Mouse (Mus musculus) urinary bladder, postnatal 10 days (tissue): Measurements from ENCODE around the gene Mtpn.

Source experiments
- DNase-seq: peaks from one replicate; pipeline ENCODE4 v3.0.0; 2022; ENCODE audit warnings: low spot score

The Mtpn gene

DNA sequence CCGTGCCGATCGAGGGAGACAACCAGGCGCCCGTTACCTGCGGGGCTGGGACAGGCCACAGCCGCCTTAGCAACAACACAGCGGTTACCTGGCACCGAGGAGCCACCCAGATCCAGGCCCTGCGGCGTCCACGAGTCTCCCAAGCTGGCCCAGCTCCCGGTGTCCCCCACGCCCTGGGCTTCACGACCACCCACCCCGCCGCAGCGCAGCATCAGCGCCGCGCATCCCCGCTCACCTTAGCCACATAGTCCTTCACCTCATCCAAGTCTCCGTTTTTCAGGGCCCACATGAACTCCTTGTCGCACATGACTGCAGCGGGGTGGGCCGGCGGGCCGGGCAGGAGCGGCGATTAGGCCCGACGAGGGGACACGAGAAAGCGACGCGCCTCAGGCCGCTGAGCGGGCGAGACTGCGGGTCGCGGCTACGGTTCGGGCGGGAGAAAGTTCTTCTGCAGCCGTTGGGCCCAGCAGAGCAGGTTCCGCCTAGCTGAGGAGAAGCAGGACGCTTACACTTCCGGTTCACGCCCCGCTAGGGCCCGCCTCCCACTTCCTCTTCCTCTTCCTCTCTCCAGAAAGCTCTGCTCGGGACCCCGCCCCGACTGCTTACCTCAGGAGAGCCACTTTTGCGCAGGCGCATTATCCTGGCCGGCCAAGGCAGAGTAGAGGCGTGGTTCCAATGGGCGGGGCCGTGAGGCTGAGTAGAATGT lies at the start of gene Mtpn:
TSS of gene Mtpn (minus strand) at position 585 of the 706 bp plus-strand sequence.
- peak; percentile 95 for DNase-seq

DNA sequence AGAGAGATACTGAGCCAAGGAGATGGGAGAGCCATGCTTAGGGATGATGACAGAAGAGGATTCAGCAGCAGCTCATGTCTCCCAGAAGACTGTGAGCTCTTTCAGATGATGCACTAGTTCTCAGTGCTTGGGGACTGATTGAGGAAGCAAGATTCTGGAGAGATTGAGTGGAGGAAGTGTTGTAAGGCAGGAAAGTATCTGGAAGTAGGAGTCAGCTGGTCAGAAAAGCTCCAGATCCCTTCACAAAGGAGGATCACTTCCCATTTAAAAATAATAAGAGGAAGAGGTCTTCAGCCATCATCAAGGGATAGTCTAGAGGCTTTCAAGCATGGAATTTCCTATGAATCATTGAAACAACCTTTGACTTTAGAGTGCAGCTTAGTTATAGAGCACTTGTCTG lies 29.0 kb upstream of the Mtpn start:
- DNase-seq = no peak

DNA sequence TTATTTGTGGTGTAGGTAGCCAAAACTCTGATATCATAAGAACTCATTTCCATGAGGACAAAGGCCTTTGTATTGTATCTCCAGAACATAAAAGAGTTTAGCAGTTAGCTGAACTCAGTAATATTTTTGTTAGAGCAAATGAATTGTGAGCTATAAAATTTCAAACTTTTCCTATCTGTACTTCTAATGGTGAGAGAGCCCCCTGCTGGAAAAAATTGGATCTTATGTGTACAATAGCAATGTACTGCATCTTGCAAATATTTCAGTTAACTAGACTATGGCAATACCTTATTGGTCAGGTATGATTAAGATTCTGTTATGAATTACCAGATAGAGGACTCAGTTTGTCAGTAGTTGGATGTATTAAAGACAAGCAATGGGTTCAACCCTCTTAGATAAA lies 28.1 kb upstream of the Mtpn start:
- no peak for DNase-seq

DNA sequence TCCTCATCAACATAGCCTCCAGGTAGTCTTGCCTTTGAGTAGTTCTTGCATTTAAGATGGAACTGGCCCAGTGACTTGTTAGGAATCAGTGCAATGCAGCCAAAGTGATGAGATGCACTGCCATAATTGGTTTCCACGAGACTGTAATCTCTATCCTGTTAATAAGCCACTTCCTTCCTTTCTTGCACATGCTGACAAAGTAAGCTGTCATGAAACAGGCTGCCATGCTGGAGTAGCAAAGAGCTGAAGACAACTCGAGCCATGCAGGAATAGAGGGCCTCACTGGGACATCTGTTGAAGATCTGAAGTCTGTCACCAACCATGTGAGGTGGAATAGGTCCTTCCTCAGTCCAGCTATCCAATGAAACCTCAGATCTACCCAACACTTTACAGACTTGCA lies 20.3 kb upstream of the Mtpn start:
- no peak for DNase-seq

DNA sequence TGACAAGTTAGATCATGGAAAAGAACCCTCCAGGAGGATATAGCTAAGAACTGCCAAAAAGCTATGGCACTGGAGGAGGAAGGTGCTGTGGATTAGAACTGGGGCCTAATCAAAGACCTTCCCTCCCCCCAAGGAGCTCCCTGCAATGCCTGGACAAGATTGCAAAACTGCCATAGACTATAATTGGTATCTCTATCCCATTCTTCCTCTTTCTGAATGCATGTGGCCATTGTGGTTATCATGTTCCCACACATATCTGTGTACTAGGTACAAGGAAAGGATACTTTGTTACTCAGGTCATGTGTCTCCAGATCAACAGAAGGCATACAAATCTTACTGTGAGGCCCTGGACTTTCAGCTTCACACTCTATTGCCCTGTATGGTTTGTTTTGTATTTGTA lies 4.7 kb upstream of the Mtpn start:
- no peak for DNase-seq

DNA sequence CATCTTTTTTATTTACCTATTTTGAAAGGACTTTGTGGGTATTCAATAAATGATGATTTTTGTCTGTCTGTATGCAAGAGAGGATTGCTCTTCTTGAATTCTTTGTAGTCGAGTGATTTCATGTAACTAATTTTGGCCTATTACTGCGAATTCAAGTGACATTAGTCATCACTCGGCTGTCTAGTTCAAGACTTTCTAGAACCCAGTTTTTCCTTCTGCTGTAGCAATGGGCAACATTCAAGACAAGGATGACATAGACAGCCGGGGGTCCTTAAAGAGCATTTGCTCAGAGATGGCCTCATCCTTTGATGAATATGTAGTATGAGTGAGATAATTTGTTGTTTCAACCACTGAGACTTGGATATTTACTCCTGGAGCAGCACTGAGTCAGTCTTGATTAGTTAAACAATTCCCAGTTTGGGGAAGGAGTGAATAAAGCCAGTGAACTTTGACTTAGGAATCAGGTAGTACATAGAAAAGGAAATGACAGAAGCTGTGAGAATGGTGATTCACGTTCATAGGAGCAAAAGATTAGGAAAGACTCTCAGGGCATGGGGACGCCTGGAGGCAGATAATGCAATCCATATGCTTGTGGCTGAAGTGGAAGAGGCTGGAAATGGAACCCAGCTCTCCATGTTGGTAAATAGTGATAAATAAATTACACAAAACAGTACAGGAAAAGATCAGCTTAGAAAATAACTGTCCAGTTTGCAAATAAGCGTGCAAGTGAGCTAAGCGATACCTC lies 3.1 kb upstream of the Mtpn start:
- DNase-seq = no peak

DNA sequence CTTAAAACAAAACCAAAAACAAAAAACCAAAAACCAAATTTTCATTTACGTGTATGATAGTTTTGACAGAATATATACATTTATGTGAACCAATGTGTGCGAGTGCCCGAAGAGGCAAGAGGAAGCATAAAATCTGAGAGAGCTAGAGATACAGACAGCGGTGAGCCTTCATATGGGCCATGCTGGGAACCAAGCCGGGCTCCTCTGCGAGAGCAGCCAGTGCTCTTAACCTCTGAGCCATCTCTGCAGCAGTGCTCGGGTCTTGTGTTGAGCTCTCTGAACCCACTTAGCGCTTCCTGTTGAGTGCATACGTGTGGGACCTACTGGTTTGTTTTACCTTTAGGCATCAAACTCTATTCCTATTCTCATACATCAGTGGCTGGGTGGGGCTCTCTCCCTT lies 689 bp upstream of the Mtpn start:
- no peak for DNase-seq

DNA sequence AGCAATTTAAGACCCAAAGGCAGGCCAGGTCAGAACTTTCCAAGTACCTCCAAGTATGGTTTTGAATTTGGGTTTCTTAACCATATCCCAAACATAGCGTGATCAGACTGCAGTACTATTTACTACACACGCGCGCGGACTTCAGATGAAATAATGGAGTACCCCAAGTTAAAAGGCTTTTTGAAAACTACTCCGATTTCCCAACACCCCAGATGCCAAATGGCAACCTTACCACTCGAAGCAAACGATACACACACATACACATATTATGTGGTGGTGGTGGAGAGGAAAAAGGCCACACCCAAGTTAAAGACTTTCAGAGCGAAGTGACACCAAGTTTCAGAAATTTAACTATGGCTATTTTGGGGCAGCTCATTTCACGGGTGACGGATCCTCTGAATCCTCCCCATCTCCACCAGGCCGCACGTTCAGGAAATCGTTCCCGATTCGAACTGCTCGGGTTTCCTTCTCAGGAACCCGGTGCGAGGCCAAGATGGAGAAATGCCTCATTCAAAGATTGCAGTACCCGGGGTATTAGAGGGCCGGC lies 858 bp downstream of the Mtpn start:
- no peak for DNase-seq

DNA sequence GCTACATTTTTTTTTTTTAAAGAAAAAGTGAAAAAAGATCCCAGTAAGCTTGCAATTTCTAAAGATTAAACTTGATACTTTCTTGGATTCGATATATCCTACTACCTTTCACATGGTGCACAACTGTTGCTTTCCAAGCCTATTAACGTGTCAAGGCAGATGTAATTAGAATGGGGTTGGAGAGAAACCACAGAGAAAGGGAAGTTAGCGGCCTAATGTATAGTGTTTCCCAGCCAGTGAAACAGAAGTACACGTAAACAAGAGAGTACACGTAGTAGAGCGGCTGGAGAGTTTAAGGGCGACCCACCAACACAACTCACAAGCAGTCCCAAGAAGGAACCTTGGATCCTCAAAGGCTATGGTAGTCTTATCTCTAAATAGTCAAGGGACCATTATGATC lies 3.7 kb downstream of the Mtpn start:
- no peak for DNase-seq

DNA sequence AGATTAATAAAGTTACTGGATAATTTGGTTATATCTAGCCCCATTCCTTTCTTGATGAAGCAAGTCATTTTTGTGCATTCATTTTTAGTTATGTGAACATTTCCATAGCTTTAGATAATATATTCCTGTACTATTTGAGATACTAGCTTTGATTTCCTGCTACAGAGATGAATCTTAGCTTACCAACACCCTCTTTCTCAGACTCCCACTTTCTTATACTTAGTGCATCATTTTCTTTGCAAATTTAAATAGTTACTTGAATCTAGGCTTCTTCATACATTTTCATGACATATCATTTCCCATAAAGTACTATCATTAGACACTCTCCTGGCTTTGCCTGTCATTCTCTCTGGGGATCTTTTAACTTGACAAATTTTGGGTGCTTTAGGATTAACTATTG lies 26.3 kb downstream of the Mtpn start:
- DNase-seq = no peak

DNA sequence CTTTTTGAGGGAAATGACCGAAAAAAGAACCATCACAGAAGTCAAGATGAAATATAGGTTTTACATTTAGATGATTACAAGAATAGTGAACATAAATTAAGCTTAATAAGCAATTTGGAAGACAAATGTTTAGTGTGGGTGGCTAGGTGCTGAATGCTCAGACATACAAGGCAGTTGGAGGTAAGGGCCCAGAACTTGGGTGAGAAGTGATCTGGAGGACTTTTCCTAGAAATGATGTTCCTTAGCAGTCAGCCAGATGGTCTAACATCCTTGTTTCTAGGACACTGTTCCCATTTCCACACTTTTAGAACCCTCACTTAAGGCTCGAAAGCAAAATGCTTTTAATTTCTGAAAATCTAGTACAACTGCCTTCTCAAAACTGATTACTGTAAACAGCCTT lies 34.9 kb downstream of the Mtpn start:
- no peak for DNase-seq

DNA sequence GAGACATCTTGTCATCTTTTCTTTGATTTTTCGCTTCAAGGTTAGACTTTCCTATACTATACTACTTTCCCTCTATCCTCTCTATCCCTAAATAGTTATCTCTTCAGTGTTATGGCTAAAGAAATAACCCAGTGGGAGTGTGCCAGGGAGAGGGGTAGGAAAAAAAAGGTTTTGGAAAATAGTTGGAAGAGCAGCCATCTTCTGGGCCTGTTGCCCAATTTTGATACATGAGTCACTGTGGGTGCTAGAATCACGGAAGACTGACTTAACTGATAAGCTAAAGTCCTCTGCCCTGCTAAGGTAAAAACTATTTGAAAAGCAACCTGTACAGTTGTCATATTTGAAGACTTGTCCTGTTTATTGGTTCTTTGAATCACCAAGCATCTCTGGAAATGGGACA lies 36.8 kb downstream of the Mtpn start:
- DNase-seq = no peak

DNA sequence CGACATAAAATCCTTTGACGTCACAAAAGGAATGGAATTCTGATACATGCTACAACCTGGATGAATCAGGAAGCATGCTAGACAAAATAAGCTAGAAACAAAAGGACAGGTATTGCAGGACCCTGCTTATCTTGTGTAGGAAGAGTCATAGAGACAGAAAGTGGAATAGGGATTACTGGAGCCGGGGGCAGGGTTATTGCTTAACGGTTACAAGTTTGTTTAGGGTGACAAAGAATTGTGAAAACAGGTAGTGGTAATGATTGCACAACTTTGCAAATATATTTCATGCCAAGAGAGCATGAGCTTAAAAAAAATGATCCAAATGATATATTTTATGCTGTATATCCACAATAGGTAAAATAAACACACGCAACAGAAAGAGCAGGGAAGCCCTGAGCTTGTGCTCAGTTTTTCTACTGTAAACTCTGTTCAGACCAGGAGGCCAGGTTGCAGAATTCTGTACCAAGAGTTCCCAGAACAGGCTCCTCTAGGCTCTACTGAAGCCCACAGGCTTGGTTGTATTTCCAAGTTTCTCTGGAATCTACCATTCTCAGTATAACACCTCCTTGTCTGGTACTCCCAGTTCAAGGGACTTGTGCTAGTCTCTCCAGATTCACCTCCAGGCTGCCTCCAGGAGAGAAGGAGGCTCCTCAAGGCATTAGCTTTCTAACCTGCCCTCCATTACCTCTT lies 39.6 kb downstream of the Mtpn start:
- no peak for DNase-seq

DNA sequence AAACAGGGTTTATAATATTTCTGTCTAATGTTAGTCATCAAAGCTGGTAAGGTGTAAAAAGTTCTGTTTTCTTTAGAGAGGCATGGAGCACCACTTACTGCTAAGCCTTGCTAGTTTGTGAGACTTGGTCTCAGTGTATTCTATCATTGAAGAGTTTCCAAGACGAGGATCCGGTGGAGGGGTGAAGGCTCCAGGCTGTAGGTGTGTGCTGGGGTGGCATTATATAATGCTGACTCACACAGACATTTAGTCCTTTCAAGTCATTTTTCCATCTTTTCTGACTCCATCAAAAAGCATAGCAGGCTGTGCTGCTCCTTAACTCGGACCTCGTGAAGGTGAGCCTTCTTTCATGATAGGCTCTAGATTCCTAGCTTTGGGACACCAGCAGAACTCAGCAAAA lies 42.3 kb downstream of the Mtpn start:
- no peak for DNase-seq

DNA sequence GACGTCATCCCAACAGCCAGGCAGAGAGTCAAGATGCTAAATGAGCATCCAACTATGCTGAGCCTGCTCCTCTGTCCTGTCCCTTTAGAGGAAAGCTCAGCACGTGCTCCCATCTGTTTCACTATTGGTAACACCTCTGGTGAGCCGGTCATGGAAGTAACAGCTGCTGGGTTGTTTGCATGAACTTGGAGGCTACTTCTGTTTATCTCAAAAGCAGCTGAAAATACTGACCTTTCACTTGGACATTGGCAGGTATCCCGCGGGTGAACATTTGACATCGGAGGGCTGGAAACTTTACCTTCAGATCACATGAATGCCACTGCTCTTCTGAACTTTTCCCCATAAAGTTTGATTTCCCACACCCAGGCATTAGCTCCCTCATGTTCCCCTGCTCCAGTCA lies 45.8 kb downstream of the Mtpn start:
- no peak for DNase-seq

DNA sequence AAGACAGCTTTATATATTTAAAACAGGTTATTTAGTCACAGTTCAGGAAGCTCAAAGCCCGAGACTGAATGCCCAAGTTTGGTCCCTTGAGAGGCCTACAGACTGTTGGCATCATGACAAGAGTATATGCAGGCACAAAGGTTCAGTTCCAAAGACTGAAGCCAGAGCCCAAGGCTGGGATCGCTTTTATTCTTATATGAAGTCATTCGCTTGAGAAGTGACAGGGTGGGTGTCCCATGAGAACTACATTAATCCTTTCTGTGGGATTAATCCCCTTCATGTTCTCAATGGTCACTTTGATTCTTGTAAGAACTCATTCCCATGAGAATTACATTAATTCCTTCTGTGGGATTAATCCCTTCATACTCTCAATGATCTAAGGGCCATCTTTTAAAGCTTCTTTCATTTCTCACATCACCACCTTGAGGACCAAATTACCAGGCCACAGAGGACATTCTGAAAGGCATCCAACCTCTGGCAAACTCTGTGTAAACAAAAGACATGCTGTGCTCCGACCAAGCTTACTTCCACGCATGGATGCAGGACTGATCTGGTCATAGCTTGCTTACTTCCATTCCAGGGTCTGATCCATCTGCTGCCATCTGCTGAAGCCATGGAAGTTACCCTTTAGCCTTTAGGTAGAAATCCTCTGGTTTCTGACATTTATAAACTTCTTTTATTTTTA lies 59.9 kb downstream of the Mtpn start:
- DNase-seq = no peak

DNA sequence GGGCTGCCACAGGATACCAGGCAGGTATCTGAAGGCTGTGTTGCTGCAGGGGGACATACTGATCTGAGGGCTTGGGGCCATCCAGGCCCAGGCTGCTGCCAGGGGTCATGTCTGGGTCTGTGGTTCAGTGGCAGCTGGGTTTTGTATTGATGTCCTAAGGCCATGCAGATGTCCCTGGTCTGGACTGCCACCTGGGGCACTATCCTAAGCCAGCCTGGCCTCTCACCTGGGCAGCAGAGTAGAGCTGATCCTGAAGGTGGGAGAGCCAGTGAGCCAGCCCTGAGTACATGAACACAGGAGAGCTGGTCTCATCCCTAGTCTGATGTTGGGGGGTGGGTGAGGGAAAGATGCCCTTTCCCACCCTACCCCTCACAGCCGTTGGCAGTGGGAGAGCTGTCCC lies 62.9 kb downstream of the Mtpn start:
- DNase-seq = no peak

DNA sequence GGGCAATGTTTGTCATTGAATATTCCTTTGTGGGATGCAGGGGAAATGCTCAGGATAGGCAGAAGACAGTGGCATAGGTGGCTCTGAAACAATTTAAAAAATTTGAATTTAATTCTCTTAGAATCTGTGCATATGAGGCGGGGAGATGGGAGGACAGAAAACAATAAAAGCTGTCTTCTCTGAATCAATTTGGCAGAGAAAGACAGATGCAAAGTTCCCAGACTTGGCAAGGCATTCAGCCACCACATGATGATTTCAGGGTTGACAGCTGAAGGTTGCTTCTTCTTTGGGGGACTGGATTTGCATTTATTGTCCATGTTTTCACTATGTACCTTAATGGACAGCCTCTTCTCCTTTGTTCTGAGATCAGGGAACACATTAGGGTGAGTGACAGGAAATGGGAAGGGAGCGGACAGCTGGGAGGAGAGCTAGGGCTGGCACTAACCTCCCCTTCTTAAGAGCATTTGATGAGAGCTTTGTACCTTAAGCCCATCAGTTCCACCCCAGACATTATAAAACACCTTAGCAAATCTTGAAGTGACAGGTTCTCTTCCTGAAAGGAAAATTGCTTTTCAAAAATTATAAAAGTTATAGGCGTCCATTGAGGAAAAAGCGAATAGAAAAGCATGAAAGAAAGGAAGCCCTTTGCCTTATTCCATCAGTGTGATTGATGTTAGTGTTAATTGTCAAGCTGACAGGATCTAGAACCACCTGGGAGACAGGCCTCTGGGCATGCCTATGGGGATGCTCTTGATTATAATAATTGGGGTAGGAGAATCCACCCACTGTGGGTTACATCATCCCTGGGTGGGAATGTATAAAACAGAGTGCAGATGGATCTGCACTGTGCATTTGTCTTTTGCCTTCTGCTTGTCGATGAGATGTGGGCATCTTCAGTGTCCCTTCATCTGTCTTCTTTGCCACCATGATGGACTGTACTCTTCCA lies 76.0 kb downstream of the Mtpn start:
- DNase-seq = no peak

DNA sequence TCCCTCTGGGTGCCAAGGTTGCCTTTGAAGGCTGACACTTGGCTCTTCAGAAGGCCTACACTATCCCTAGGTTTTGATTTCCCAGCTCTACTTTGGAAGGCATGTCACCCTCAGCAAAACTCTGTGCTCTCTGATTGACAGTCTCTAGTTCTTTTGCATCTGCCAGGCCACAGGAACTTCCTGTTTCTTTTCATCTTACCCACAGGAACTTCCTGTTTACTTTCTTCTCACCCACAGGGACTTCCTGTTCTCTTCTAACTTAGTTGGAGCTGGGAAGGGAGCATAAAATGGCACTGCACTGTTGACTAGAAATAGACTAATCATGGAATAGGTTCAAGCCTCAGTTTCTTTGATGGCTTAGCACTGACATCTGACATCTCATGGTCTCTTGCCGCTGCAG lies 77.2 kb downstream of the Mtpn start:
- no peak for DNase-seq
